Mouse (Mus musculus): ENCODE data around the gene Sft2d1.
A peak's percentile ranks its signal among the peaks of the same experiment; 100 is the strongest.

The Sft2d1 gene

DNA sequence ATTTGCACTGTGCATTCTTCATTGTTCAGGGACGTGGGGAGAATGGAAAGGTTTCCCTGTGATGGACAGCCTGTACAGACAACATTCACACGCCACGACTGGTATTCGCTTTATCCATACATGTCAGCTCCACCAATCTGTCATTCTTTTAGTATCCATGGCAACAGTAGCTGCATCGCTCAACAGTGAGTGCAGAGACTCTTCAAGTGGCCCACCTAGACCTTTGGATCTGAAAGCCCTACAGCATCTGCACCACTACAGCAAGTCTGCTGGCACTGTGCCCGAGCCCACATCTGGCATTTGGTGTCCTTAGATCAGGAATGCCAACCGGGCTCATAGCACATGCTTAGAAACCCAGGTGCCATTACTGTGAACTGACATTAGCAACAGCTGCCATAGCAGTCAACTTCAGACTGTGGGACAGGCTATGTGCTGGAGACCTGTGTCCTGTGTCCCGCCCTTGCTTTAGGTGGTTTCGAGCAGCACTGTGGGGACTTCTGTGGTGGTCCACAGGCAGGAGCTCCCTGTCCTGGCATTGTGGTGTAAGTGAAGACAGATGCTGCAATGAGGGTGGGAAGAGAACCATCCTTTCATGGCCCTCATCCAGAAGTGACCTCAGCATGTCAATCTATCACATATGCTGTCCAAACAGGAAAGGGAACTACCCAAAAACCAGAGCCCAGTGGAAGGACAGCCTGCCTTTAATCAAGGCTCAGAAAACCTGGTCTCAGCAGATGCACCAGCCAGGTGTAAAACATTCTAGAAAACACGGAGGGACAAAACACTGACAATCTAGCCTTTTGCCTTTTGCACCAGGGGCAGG lies 50.6 kb downstream of the Sft2d1 start:
- DNase-seq (ENCODE audit: low spot score in 2 of 2) = no peak

- DNase-seq (ENCODE audit: low spot score in 2 of 2) = no peak
Measured at GRCm38 (mm10) chr17:8367514-8368480, 56.9 kb downstream of the Sft2d1 start.

GRCm38 (mm10) chr17:8368570-8368969 lies 57.7 kb downstream of the Sft2d1 start:
- DNase-seq (ENCODE audit: low spot score in 2 of 2) = no peak

DNA sequence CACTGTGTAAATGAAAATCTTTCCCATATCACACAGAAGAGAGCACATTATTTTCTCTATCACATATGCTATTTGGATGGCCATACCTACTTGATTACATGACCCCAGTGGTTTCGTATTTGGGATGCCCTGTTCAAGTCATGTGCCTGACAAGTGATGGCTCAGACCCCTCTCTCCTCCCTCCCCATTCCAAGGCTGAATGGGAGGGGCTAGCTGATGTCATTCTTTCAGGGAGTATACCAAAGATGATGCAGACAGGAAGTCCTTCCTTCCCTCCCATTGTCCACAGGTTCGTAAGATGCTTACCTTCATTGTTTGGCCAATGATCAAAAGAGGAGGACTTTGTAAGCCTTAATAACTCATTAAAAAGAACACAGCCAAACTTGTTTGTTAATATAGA lies 58.3 kb downstream of the Sft2d1 start:
- DNase-seq (ENCODE audit: low spot score in 2 of 2) = no peak

DNA sequence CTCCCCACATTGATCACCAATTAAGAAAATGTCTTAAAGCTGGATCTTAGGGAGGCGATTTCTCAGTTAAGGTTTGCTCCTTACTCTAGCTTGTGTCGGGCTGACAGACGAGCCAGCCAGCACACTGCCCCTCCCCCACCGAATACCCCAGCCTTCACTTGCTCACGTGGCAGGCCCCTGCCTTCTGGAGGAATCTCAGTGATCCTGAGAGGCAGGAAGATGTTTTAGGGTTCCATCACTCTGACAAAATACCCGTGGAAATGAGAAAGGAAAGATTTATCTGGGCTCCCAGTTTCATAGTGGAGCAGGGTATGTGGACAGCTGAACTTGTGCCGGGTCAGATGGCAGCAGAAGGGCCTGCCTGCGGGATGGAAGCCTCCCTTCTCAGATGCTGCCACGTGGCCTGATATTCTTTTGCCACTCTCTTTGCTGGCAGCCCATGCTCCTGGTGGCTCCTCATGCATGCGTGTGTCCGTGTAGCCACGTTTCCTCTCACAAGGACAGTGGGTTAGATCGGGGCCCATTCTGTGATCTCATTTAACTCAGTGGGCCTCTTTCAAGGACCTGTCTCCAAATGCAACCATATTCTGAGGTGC lies 59.8 kb downstream of the Sft2d1 start:
- DNase-seq (ENCODE audit: low spot score in 2 of 2) = no peak

GRCm38 (mm10) chr17:8371834-8372233 lies 60.9 kb downstream of the Sft2d1 start:
- DNase-seq (ENCODE audit: low spot score in 2 of 2) = peak; percentile 36 to 42

DNA sequence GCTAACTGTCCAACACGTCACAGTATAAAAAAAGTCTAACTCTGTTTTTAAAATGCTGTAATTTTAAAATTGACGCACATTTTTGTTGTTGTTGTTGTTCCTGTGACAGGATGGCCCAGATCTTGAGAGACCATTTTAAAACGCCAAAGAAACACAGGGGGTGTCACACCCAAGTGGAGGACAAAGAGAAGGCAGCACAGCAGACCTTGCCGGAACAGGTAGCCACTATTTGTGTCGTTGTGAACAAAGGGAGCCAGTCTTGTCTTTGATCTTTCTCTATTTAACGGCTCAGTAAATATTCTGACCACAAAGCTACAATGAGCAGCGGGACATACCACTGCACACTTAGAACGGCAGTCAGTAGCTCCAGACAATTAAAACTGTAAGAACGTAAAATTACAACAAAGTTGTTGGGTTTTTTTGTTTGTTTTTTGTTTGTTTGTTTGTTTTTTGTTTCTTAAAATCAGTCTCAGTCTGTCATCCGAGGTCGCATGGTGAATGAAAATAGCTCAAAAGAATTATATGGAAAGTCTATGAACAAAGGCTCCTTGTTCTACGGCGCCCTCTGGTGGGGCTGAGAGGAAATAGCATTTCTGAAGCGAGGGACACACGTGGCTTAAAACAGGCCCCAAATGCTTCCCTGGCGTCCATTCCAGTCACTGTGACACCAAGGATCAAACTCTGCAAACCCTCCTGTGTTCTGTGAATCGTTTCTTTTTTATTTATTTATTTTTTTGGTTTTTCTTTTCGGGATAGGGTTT lies 61.6 kb downstream of the Sft2d1 start:
- peak; percentile 65 to 73 for DNase-seq (ENCODE audit: low spot score in 2 of 2)

Measured in natural killer cell, adult 2 months (primary cell).